Mouse (Mus musculus) heart, adult 2 months (tissue): ENCODE results near the gene Grik4. TPM values are rescaled to one million over a fixed set of nuclear protein-coding genes. Genes with fewer than 3 reads are reported as not detected.

Experiments
- DNase-seq, 2 experiments: peaks; one replicate each; pipeline ENCODE4 v3.0.0; 2021
- H3K27ac ChIP-seq: fragments of 200-600 bp; 2 replicates; pipeline ENCODE4 v1.8.1; 2022
- H3K27me3 ChIP-seq: fragments of 200-500 bp; 2 replicates; pipeline ENCODE4 v1.6.1; 2012; ENCODE audit warnings: mild to moderate bottlenecking, low read length, inconsistent platforms, mixed read lengths; ENCODE audit not compliant: control insufficient read depth, insufficient read depth
- H3K36me3 ChIP-seq: fragments of 200-500 bp; 2 replicates; pipeline ENCODE4 v1.6.1; 2012; ENCODE audit warnings: low read length, inconsistent platforms; ENCODE audit not compliant: control insufficient read depth, insufficient read depth
- H3K4me1 ChIP-seq: fragments of 200-500 bp; 2 replicates; pipeline ENCODE4 v1.6.1; 2011; ENCODE audit warnings: low read length; ENCODE audit not compliant: control insufficient read depth, insufficient read depth
- H3K4me3 ChIP-seq: fragments of 200-600 bp; 2 replicates; pipeline ENCODE4 v1.8.1; 2022
- H3K79me2 ChIP-seq: fragments of 200-500 bp; replicated peaks from 2 replicates; pipeline ENCODE4 v1.6.1; 2012; ENCODE audit warnings: mild to moderate bottlenecking, inconsistent platforms, low read length, moderate library complexity, mixed read lengths; ENCODE audit not compliant: control insufficient read depth, insufficient read depth
- H3K9ac ChIP-seq: fragments of 200-500 bp; 2 replicates; pipeline ENCODE4 v1.6.1; 2012; ENCODE audit warnings: low read depth, mild to moderate bottlenecking, control low read depth, inconsistent platforms, low read length, mixed read lengths
- CTCF ChIP-seq: fragments of 200-600 bp; IDR thresholded peaks from 2 replicates; pipeline ENCODE4 v1.8.1; 2022; ENCODE audit warnings: antibody characterized with exemption, mild to moderate bottlenecking, moderate library complexity
- EP300 ChIP-seq: fragments of 200-500 bp; IDR thresholded peaks from 2 replicates; pipeline ENCODE4 v1.6.1; 2011; ENCODE audit warnings: low read depth, low read length, control low read depth; ENCODE audit not compliant: insufficient read depth
- POLR2A ChIP-seq: fragments of 200-500 bp; IDR thresholded peaks from 2 replicates; pipeline ENCODE4 v1.6.1; 2011; ENCODE audit warnings: mild to moderate bottlenecking, low read depth, low read length, control low read depth; ENCODE audit not compliant: insufficient read depth
- WGBS: fragments of 180-500 bp; shearing (Covaris S2); methylation state at CpG from one replicate; pipeline ENCODE4 v1.1.7; 2018; 5-methylcytosine and 5-hydroxymethylcytosine counted together
- intact Hi-C: fragments of 180-260 bp; cut with DNase I; formaldehyde crosslinking; loops from one replicate; pipeline ENCODE4 v1.15.1; 2025
- polyA plus RNA-seq: library from polyadenylated mRNA; depleted of rRNA; stranded (reverse); fragments of >200 nt; gene quantifications from 2 replicates; pipeline ENCODE4 v1.2.3, GENCODE M21; 2012
- total RNA-seq, 2 experiments: library from RNA; stranded (reverse); gene quantifications; 2 replicates each; pipeline ENCODE4 v1.2.3; 2021

Grik4 gene
- total and polyA plus RNA-seq, 3 experiments = 0.02 to 0.09 TPM; not detected in 1

DNA sequence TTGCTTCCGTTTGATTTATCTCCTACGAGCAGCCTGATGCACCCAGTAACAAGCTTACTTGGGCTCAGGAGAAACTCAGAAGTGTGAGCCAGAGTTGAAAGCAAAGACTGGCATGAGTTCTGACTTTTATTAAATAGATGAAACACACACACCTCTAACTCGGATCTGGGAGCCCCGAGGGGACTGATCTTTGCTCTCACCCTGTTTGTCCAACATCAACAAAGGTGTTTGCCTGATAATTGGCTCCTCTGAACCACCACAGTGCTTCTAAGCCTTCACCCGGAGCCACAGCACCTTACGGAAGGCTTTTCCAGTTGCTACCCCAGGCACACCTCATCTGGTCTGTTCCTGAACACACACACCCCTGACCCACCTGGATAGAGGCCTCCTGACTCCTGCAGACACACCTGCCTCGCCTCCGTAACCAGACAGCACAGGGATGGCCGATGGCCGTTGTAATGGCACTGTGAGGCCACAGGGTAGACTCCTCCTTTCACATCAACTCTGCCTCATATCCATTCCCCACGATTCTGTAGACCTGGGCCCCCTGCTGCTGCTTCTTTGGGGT is 302.7 kb downstream of the Grik4 start:
- no peak for DNase-seq
- H3K27ac ChIP-seq = no peak overlapping the region
- intact Hi-C loops = no loop called here
- H3K4me3 ChIP-seq = no peak overlapping the region
- no peaks in the 10 kb centered on the region for H3K79me2 ChIP-seq
- TF ChIP-seq CTCF = no peak
- TF ChIP-seq POLR2A = no peak
- TF ChIP-seq EP300 = no peak
- no peaks in the 10 kb centered on the region for H3K4me1 ChIP-seq
- H3K9ac ChIP-seq = no peak overlapping the region
- H3K27me3 ChIP-seq = no peaks in the 10 kb centered on the region; the same call in 1 of the 2 replicates
- 63% methylated on average over 11 of the region's 11 CpGs for WGBS
- no peaks in the 10 kb centered on the region for H3K36me3 ChIP-seq

GRCm38 (mm10) chr9:42636446-42636845 is 307.8 kb downstream of the Grik4 start:
- H3K9ac ChIP-seq = no peak overlapping the region
- no peak overlapping the region for H3K27ac ChIP-seq
- H3K79me2 ChIP-seq = no peaks in the 10 kb centered on the region
- H3K4me1 ChIP-seq = no peaks in the 10 kb centered on the region
- no peaks in the 10 kb centered on the region; the same call in 1 of the 2 replicates for H3K27me3 ChIP-seq
- no peak for DNase-seq
- TF ChIP-seq EP300 (no peak), POLR2A (no peak), CTCF (no peak)
- intact Hi-C loops = no loop called here
- no peak overlapping the region for H3K4me3 ChIP-seq
- H3K36me3 ChIP-seq = no peaks in the 10 kb centered on the region
- WGBS = 64% methylated on average over 10 of the region's 10 CpGs

- Histone ChIP-seq H3K27ac (no peak overlapping the region), H3K4me1 (no peaks in the 10 kb centered on the region), H3K36me3 (no peaks in the 10 kb centered on the region), H3K79me2 (no peaks in the 10 kb centered on the region), H3K4me3 (no peak overlapping the region), H3K27me3 (no peaks in the 10 kb centered on the region; the same call in 1 of the 2 replicates), H3K9ac (no peak overlapping the region)
- DNase-seq = no peak
- 87% methylated on average over 4 of the region's 4 CpGs for WGBS
- TF ChIP-seq EP300 (no peak), CTCF (no peak), POLR2A (no peak)
- intact Hi-C loops = no loop called here
These were observed 312.8 kb downstream of the Grik4 start for GRCm38 (mm10) chr9:42631479-42631878.

DNA sequence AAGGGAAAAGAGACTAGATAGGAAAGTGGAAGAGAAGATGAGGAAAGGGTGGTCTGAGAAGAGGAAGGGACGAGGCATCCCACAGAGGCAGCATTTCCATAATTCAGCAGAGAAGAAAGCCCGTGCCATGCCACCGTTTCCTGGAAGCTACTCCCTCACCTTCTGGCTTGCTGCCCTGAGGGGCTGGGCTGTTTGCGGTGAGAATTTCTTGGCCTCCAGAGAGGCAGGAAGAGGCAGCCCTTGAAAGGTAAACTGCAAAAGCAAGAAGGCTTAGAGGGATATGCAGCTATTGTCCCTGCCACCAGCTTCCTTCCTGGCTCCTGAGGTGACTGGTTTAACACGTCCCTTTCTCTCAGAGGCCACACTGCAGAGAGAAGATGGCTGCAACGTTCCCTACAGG is 316.7 kb downstream of the Grik4 start:
- no peaks in the 10 kb centered on the region for H3K36me3 ChIP-seq
- no peaks in the 10 kb centered on the region for H3K79me2 ChIP-seq
- no peaks in the 10 kb centered on the region for H3K4me1 ChIP-seq
- 7% methylated on average over 6 of the region's 6 CpGs for WGBS
- DNase-seq = no peak
- no peak for TF ChIP-seq EP300
- TF ChIP-seq CTCF = no peak
- no peak for TF ChIP-seq POLR2A
- H3K9ac ChIP-seq = no peak overlapping the region
- H3K27me3 ChIP-seq = peaks cover 2% of the 10 kb centered on the region; the same call in 1 of the 2 replicates
- no peak overlapping the region for H3K27ac ChIP-seq
- intact Hi-C loops = no loop called here
- no peak overlapping the region for H3K4me3 ChIP-seq

DNA sequence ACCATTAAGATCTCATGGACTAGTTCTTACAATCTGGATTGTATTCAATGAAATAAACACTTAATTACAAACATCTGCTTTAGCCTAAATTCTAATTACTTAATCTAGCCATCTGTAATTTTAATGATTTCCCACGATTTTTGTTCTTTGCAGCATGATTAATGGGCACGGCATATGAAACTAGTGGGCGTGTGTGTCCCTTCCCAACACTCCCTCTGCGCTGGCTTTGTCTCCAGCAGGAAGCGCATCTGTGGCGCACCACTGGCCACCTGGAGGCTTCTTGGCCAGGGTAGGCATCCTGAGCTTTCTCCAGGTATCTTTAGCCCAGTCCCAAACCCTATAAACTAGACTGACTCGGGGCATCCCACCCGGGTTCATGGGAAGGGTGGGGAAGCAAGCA is 317.1 kb downstream of the Grik4 start:
- TF ChIP-seq CTCF (no peak), EP300 (no peak), POLR2A (no peak)
- H3K4me3 ChIP-seq = no peak overlapping the region
- H3K27ac ChIP-seq = no peak overlapping the region
- no peak for DNase-seq
- WGBS = 53% methylated on average over 8 of the region's 8 CpGs
- no peaks in the 10 kb centered on the region for H3K36me3 ChIP-seq
- H3K79me2 ChIP-seq = no peaks in the 10 kb centered on the region
- H3K4me1 ChIP-seq = no peaks in the 10 kb centered on the region
- no peak overlapping the region for H3K9ac ChIP-seq
- peaks cover 2% of the 10 kb centered on the region; the same call in 1 of the 2 replicates for H3K27me3 ChIP-seq
- intact Hi-C loops = no loop called here

- intact Hi-C loops = no loop called here
- no peaks in the 10 kb centered on the region for H3K79me2 ChIP-seq
- 70% methylated on average over 6 of the region's 6 CpGs for WGBS
- no peak for DNase-seq
- peaks cover 2% of the 10 kb centered on the region; the same call in 1 of the 2 replicates for H3K27me3 ChIP-seq
- TF ChIP-seq EP300 = no peak
- TF ChIP-seq POLR2A = no peak
- TF ChIP-seq CTCF = no peak
- H3K27ac ChIP-seq = no peak overlapping the region
- no peaks in the 10 kb centered on the region for H3K4me1 ChIP-seq
- H3K9ac ChIP-seq = no peak overlapping the region
- H3K4me3 ChIP-seq = no peak overlapping the region
- no peaks in the 10 kb centered on the region for H3K36me3 ChIP-seq
These were observed 318.0 kb downstream of the Grik4 start for GRCm38 (mm10) chr9:42626226-42626775.
